Mouse (Mus musculus): Measurements from ENCODE around the gene Ano6. TPM values are rescaled to one million over a fixed set of nuclear protein-coding genes. Genes with fewer than 3 reads are reported as not detected.

Ano6 gene
- polyA plus RNA-seq, 1 experiment from 2014 or later: 40.8 TPM

GRCm38 (mm10) chr15:95843183-95843949 is 52.7 kb downstream of the Ano6 start:
- H3K9me3 ChIP-seq: no peaks in the 10 kb centered on the region
- no peak for DNase-seq (ENCODE audit: low spot score)
- 77% methylated on average over 18 of the region's 18 CpGs for WGBS
- H3K27me3 ChIP-seq (ENCODE audit: insufficient read depth, poor library complexity, severe bottlenecking): no peaks in the 10 kb centered on the region
- H3K27ac ChIP-seq: no peak overlapping the region; the same call in 1 of the 2 replicates
- no peaks in the 10 kb centered on the region for H3K36me3 ChIP-seq
- H3K4me3 ChIP-seq: no peak overlapping the region
- H3K4me1 ChIP-seq: peaks cover 58% of the 10 kb centered on the region

DNA sequence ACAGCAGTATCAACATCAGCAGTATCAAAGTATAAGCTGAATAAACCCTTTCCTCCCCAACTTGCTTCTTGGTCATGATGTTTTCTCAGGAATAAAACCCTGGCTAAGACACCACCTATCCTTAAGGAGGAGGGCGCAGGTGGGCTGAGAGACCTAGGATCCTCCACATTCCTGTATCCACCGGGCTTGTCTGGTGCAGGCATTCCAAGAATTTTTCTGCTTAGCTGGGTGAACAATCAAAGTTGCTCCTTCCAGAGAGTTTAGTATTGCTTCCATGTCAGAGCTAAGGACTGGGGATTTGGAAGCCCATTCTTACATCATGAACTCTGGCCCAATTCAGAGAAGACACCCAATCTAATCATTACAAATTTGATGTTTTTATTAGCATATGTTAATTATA is 53.8 kb downstream of the Ano6 start:
- 35% methylated on average over 2 of the region's 2 CpGs for WGBS
- Histone ChIP-seq H3K27me3 (ENCODE audit: insufficient read depth, poor library complexity, severe bottlenecking) (no peaks in the 10 kb centered on the region), H3K36me3 (no peaks in the 10 kb centered on the region), H3K4me1 (peaks cover 48% of the 10 kb centered on the region), H3K9me3 (no peaks in the 10 kb centered on the region), H3K4me3 (no peak overlapping the region), H3K27ac (no peak overlapping the region)
- DNase-seq (ENCODE audit: low spot score): no peak

GRCm38 (mm10) chr15:95846102-95846501 is 55.5 kb downstream of the Ano6 start:
- Histone ChIP-seq H3K27me3 (ENCODE audit: insufficient read depth, poor library complexity, severe bottlenecking) (no peaks in the 10 kb centered on the region), H3K27ac (no peak overlapping the region), H3K4me1 (peaks cover 38% of the 10 kb centered on the region), H3K4me3 (no peak overlapping the region), H3K9me3 (no peaks in the 10 kb centered on the region), H3K36me3 (no peaks in the 10 kb centered on the region)
- WGBS: 86% methylated on average over 5 of the region's 5 CpGs
- no peak for DNase-seq (ENCODE audit: low spot score)

DNA sequence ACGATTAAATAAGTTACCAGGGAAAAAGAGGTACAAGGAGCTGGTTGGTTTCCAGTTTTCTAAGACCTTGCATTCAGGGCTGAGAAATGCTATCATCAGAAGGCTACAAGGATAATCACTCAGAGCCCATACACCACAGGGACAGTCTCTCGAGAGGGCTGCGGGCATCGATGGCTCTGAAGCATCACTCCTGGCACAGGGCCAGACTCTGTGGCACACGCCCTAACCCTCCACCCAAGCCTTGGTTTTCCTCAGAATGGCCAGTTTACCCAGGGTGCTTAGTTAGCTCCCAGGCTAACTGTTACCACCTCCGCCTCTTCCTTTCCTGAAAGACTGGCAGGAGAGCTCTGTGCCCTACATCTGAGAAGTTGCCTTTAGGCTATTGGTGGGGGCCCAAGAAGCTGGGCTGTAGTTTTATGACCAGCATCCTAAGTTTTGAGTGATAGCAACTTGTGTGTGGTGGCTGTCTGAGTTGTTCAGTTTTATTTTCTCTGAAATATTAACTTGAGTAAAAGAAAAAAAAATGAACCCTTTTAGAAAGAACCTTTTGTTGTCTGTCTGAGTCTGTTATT is 57.9 kb downstream of the Ano6 start:
- Histone ChIP-seq H3K4me1 (peaks cover 29% of the 10 kb centered on the region), H3K27me3 (ENCODE audit: insufficient read depth, poor library complexity, severe bottlenecking) (no peaks in the 10 kb centered on the region), H3K4me3 (no peak overlapping the region), H3K36me3 (no peaks in the 10 kb centered on the region), H3K27ac (no peak overlapping the region), H3K9me3 (no peaks in the 10 kb centered on the region)
- 87% methylated on average over 6 of the region's 6 CpGs for WGBS
- no peak for DNase-seq (ENCODE audit: low spot score)

DNA sequence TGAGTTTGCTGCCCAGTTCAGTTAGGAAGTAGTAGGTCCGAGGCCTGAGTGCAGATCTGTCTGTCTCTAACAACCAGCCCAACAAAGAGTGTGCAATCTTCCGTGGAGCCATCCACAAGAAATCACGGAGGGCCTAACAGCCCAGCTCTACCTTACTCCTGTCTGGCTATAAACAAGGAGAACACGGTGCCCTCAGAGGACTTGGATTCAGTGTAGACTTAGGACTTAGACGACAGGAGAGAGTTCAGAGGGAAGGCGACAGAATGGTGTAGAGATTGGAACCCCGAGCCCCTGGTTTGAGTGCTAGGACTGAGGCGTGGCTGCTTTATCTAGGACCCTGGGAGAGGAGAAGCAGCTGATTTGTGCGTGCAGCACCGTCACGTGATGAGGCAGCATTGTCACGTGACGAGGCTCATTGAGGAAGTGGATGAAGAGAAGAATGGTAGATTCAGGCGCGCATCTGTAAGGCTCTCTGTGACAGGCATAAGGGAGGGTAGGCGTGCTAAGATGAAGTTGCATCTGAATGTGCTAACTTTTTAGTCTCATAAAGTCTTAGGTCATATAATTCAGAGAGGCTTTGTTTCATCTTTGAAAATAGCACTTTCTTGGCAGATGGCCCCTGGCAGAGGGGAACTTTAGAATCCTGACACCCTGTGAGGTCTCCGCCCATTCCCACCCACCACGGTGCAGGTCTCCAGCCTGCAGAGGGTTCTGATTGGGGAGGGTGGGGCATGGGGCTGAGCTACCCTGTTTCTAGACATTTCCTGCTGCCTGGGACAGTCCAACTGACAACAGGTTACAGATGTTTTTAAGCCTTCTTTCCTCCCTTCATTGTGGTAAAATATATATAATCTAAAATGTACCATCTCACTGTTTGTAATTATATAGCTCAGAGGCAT is 59.1 kb downstream of the Ano6 start:
- no peak overlapping the region for H3K27ac ChIP-seq
- peaks cover 19% of the 10 kb centered on the region for H3K4me1 ChIP-seq
- no peaks in the 10 kb centered on the region for H3K9me3 ChIP-seq
- DNase-seq (ENCODE audit: low spot score): no peak
- no peaks in the 10 kb centered on the region for H3K27me3 ChIP-seq (ENCODE audit: insufficient read depth, poor library complexity, severe bottlenecking)
- H3K4me3 ChIP-seq: no peak overlapping the region
- peaks cover under 1% of the 10 kb centered on the region; the same call in 1 of the 2 replicates for H3K36me3 ChIP-seq
- WGBS: 63% methylated on average over 18 of the region's 18 CpGs

DNA sequence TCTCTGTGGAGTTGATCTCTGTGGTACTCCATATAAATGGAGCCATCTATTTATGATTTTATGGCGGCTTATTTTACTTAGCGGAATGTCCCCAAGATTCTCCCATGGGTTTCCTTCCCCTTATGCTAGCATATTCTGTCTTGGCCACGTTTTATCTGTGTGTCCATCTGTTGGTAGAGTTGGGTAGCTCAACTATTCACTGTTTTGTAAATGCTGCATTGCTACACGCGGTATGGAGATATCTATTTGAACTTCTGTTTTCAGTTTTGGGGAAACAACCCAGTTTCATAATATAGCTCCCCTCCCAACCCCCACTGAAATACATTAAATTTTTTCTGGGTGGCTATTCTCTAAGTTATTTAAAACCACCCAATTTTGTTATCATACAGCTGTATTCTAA is 59.9 kb downstream of the Ano6 start:
- 92% methylated on average over 5 of the region's 5 CpGs for WGBS
- Histone ChIP-seq H3K36me3 (peaks cover 5% of the 10 kb centered on the region; the same call in 1 of the 2 replicates), H3K27me3 (ENCODE audit: insufficient read depth, poor library complexity, severe bottlenecking) (no peaks in the 10 kb centered on the region)

GRCm38 (mm10) chr15:95855051-95855844 is 64.6 kb downstream of the Ano6 start:
- 90% methylated on average over 13 of the region's 13 CpGs for WGBS
- H3K27ac ChIP-seq: no peak overlapping the region
- peaks cover 5% of the 10 kb centered on the region; the same call in 1 of the 2 replicates for H3K36me3 ChIP-seq
- H3K4me3 ChIP-seq: no peak overlapping the region
- H3K27me3 ChIP-seq (ENCODE audit: insufficient read depth, poor library complexity, severe bottlenecking): no peaks in the 10 kb centered on the region
- DNase-seq (ENCODE audit: low spot score): no peak
- H3K9me3 ChIP-seq: no peaks in the 10 kb centered on the region; the same call in 1 of the 2 replicates
- peaks cover 22% of the 10 kb centered on the region for H3K4me1 ChIP-seq

More for the DNA sequence above, 59.9 kb downstream of the Ano6 start:
- no peaks in the 10 kb centered on the region; the same call in 1 of the 2 replicates for H3K9me3 ChIP-seq
- H3K4me1 ChIP-seq: peaks cover 12% of the 10 kb centered on the region
- H3K27ac ChIP-seq: no peak overlapping the region
- no peak for DNase-seq (ENCODE audit: low spot score)
- no peak overlapping the region for H3K4me3 ChIP-seq

DNA sequence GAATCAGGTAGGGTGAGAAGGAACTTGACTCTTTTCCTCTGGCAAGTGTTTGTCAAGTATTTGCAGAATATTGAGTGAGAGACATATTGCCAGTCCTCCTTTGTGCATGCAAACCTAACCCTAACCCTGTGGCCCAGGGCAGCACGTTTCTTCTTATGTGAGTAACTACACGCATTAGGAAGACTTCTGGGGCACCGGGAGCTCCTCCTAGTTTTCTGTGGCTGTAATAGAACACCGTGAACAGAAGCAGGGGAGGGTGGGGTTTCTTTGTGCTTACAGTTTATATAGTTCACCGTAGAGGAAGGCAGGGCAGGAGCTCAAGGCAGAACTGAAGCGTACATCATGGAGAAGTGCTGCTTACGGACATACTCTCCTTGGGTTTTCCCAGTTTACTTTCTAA is 65.3 kb downstream of the Ano6 start:
- Histone ChIP-seq H3K9me3 (no peaks in the 10 kb centered on the region; the same call in 1 of the 2 replicates), H3K4me1 (peaks cover 25% of the 10 kb centered on the region), H3K27ac (no peak overlapping the region), H3K36me3 (peaks cover 5% of the 10 kb centered on the region; the same call in 1 of the 2 replicates), H3K27me3 (ENCODE audit: insufficient read depth, poor library complexity, severe bottlenecking) (no peaks in the 10 kb centered on the region), H3K4me3 (no peak overlapping the region)
- no peak for DNase-seq (ENCODE audit: low spot score)
- 63% methylated on average over 7 of the region's 7 CpGs for WGBS

DNA sequence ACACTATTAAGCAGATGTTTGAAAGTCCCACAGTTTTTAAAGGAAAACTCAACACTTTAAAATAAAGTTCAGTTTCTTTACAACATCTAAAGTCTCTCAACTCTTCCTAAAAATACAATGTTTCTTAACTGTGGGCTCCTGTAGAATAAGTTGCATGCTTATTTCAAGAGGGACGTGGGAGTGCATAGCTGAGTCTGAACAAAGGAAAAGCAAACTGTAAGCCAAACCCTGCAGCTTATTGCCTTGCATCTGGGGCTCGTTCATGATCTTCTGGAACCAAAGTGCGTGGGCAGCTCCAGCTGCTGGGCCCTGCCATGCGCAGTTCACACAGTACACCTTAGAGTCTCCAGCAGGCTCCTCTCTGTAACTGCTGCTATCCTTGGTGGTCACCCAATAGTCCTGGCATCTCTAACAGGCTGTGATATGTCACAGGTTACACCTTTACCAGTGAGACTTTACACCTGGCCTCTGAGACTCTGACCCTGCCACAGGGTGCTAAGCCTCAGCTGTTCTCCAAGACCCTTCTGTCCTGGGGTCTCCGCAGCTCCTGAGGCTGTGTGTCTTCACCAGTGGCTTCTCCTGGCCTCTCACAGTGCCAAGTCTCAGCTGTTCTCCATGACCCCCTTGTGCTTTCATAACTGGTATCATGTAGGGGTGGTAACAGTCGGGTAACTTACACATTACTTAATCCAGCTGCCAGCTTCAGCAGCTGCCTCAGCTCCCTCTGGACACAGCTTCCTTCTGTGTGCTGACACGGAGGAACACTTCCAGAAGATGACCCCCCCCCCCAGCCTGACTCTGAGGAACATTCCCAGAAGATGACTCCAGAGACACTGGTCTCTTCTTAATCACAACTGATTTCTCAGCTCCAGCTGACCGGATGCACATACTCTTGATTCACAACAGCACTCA is 66.3 kb downstream of the Ano6 start:
- Histone ChIP-seq H3K4me3 (no peak overlapping the region), H3K27me3 (ENCODE audit: insufficient read depth, poor library complexity, severe bottlenecking) (no peaks in the 10 kb centered on the region), H3K27ac (no peak overlapping the region; the same call in 1 of the 2 replicates), H3K4me1 (peaks cover 25% of the 10 kb centered on the region), H3K36me3 (peaks cover 5% of the 10 kb centered on the region; the same call in 1 of the 2 replicates), H3K9me3 (no peaks in the 10 kb centered on the region; the same call in 1 of the 2 replicates)
- DNase-seq (ENCODE audit: low spot score): peak; percentile 74
- 74% methylated on average over 8 of the region's 8 CpGs for WGBS

DNA sequence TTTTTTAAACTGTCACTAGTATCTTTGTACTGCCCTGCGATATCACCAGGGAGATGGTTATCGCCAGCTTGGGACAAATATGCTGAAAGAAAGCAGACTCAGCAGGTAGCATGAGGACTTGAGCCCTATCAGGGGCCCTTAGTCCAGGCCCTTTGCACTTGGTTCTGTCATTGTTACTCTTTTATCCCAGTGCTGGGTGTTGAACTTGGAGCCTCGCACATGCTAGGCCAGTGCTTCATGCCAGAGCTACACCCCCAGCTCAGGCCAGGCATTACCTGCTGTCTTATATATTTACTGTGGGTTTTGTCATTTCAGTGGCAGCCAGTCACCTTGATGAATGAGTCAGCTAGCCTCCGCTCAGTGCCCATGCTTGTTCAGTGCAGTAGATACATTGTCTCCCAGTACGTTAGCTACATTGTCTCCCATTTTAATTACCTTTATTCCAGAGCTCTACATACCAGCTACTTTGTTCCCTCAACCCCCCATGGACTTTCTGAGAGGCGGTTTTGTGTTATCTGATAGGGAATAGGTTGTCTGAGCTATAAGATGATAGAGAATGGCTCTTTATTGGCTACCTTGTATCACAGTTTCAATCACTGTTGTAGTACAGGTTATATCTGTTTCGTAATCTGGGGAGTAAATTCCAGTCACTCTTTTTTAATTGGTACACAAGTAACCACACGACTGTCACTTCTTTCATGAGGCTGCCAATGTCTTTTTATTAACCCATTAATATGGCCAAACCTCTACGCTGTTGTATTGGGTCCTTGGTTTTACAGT is 68.4 kb downstream of the Ano6 start:
- Histone ChIP-seq H3K27ac (no peak overlapping the region), H3K36me3 (peaks cover 7% of the 10 kb centered on the region; the same call in 1 of the 2 replicates), H3K9me3 (no peaks in the 10 kb centered on the region; the same call in 1 of the 2 replicates), H3K4me3 (no peak overlapping the region), H3K4me1 (peaks cover 20% of the 10 kb centered on the region), H3K27me3 (ENCODE audit: insufficient read depth, poor library complexity, severe bottlenecking) (no peaks in the 10 kb centered on the region)
- WGBS: 83% methylated on average over 9 of the region's 9 CpGs
- peak; percentile 57 for DNase-seq (ENCODE audit: low spot score)
